Mouse (Mus musculus): ENCODE measurements around the gene Adcy1. TPM values are rescaled to one million over a fixed set of nuclear protein-coding genes. Genes with fewer than 3 reads are reported as not detected.

The Adcy1 gene
- polyA plus RNA-seq, 1 experiment from 2014 or later, result 24.2 TPM

DNA sequence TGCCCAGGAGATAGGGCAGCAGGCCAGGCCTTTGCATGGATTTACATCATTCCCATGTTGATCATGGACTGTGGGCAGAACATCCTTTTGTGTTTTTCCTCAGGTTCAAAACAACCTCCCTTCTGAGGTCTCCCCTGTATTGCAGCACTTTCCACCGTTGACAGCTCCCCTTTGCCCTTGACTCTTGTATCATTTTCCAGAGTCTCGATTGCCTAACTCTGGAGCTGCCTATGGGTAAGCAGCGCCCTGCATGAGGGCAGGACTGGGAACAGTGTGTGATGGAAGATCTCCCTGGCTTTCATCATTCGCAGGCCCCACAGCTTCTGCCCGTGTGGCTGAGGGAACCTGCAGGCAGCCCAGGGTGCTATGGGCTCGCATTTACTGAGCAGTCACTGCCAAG is 129.4 kb downstream of the Adcy1 start:
- Histone ChIP-seq H3K4me1 (ENCODE audit: control insufficient read depth, insufficient read depth, low read length) (no peaks in the 10 kb centered on the region), H3K9me3 (ENCODE audit: control insufficient read depth, low read length) (no peaks in the 10 kb centered on the region), H3K27me3 (ENCODE audit: control insufficient read depth, insufficient read depth, low read length) (no peaks in the 10 kb centered on the region), H3K4me2 (ENCODE audit: low read depth, low read length) (no peak overlapping the region), H3K27ac (ENCODE audit: low read depth, low read length) (no peak overlapping the region), H3K4me3 (ENCODE audit: low read depth, low read length) (no peak overlapping the region), H3K9ac (replicated peaks; ENCODE audit: low read depth, low read length) (no peak overlapping the region), H3K36me3 (ENCODE audit: control insufficient read depth, insufficient read depth, low read length) (no peaks in the 10 kb centered on the region)
- WGBS, result 76% methylated on average over 6 of the region's 6 CpGs
- ATAC-seq (ENCODE audit: low read depth), result no peak

DNA sequence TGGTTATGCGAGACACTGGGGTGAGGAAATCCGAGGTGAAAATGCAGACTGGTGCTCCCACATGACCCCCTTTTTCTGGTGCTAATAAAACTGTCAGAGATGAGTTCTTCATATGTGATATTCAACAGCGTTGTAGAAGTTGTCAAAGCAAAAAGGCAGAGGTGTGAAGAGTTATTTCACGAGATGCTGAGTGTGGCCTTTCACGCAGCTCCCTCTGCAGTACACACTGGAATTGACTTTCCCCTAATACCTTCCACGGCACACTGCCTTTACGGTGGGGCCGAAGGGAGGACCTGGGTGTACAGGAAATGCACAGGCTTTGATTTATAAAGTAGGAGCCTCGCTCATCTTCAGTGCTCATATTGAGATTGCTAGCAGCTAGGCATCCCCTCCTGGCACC is 129.8 kb downstream of the Adcy1 start:
- Histone ChIP-seq H3K36me3 (ENCODE audit: control insufficient read depth, insufficient read depth, low read length) (no peaks in the 10 kb centered on the region), H3K4me3 (ENCODE audit: low read depth, low read length) (no peak overlapping the region), H3K9ac (replicated peaks; ENCODE audit: low read depth, low read length) (no peak overlapping the region), H3K27me3 (ENCODE audit: control insufficient read depth, insufficient read depth, low read length) (no peaks in the 10 kb centered on the region), H3K27ac (ENCODE audit: low read depth, low read length) (no peak overlapping the region), H3K9me3 (ENCODE audit: control insufficient read depth, low read length) (no peaks in the 10 kb centered on the region), H3K4me2 (ENCODE audit: low read depth, low read length) (no peak overlapping the region), H3K4me1 (ENCODE audit: control insufficient read depth, insufficient read depth, low read length) (no peaks in the 10 kb centered on the region)
- WGBS, result 77% methylated on average over 9 of the region's 9 CpGs
- ATAC-seq (ENCODE audit: low read depth), result no peak

DNA sequence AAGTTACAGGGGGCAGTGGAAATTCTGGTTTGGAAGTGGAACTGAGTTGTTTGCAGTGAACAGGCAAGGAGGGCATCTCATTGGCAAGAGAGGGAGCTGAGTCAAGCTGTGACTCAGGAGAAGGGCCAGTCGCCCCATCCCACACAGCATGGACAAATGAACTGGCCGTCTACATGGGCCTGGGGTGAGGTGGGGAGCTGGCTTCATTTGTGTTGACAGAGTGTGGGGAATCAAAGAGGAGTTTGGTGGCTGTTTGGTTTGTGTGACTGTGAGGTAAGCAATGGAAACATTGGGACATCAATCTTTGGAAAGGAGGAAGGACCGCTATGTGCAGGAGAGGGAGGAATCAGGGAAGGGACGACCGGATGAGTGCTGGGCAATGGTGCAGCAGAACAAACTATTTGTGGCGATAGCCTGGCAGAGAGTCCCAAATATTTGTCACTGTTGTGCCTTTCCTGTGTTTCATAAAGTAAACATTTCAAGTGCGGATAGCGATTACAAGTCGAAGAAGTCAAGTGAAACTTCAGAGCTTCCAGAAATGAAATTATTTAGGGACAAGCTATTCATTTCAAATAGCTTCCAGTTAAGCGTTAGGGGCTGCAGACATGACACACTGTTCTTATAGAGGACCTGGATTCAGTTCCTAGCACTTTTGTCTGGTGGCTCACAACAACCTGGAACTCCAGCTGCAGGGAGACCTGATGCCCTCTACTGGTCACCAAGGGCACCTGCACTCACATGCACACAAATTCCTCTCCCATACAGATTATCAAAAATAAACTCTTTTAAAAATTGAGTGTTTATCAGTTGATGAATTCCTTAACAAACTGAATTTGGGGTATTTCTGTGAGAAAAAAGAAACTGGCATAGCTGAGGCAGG is 131.4 kb downstream of the Adcy1 start:
- Histone ChIP-seq H3K27me3 (ENCODE audit: control insufficient read depth, insufficient read depth, low read length) (no peaks in the 10 kb centered on the region), H3K9me3 (ENCODE audit: control insufficient read depth, low read length) (no peaks in the 10 kb centered on the region), H3K36me3 (ENCODE audit: control insufficient read depth, insufficient read depth, low read length) (no peaks in the 10 kb centered on the region), H3K4me3 (ENCODE audit: low read depth, low read length) (no peak overlapping the region), H3K27ac (ENCODE audit: low read depth, low read length) (no peak overlapping the region), H3K9ac (replicated peaks; ENCODE audit: low read depth, low read length) (no peak overlapping the region), H3K4me2 (ENCODE audit: low read depth, low read length) (no peak overlapping the region), H3K4me1 (ENCODE audit: control insufficient read depth, insufficient read depth, low read length) (no peaks in the 10 kb centered on the region)
- WGBS, result 94% methylated on average over 10 of the region's 10 CpGs
- ATAC-seq (ENCODE audit: low read depth), result no peak

DNA sequence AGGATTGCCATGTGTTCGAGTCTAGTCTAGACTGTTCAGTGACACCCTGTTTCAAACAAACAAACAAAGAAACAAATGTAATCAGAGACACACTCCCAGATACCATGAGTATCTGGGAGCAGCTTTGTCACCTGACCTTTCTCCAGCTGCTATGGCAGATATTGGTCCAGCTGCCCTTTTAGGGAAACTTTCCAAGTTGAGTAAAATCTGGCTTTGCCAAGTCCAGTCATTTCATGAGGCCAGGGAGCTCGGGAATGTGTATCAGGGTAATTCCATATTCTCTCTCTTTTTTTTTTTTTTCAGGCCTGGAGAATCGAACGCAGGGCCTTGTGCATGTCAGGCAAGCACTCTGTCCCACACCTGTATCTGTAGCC is 132.0 kb downstream of the Adcy1 start:
- 93% methylated on average over 4 of the region's 4 CpGs for WGBS
- Histone ChIP-seq H3K9ac (replicated peaks; ENCODE audit: low read depth, low read length) (no peak overlapping the region), H3K27me3 (ENCODE audit: control insufficient read depth, insufficient read depth, low read length) (no peaks in the 10 kb centered on the region), H3K4me2 (ENCODE audit: low read depth, low read length) (no peak overlapping the region), H3K4me3 (ENCODE audit: low read depth, low read length) (no peak overlapping the region), H3K36me3 (ENCODE audit: control insufficient read depth, insufficient read depth, low read length) (no peaks in the 10 kb centered on the region), H3K9me3 (ENCODE audit: control insufficient read depth, low read length) (no peaks in the 10 kb centered on the region), H3K4me1 (ENCODE audit: control insufficient read depth, insufficient read depth, low read length) (no peaks in the 10 kb centered on the region), H3K27ac (ENCODE audit: low read depth, low read length) (no peak overlapping the region)
- no peak for ATAC-seq (ENCODE audit: low read depth)

DNA sequence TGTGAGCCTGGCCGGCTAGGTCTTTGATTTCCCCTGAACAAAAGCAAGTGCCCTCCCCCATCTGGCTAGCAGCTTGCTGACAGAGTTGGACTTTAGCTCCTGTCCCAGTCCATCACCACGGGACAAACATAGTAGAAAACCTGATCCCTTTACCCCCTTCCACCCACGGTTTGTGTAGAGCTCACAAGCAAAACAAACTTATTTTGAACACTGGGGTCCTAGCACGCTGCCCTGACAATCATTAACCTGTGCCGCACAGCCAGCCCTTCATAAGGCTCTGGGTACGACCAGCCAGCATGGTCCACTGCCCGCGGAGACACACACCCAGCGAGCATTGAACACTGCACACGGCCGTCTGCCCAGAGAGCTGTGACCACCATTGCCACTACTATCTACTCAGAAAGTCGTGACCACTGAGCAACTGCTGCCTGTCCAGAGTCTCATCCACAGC is 134.2 kb downstream of the Adcy1 start, which contains the start of gene Igfbp1:
Igfbp1 (plus strand) TSS at position 292 of the 451 bp plus-strand sequence.
- Histone ChIP-seq H3K36me3 (ENCODE audit: control insufficient read depth, insufficient read depth, low read length) (no peaks in the 10 kb centered on the region), H3K4me3 (ENCODE audit: low read depth, low read length) (no peak within 1 kb of the TSS), H3K4me1 (ENCODE audit: control insufficient read depth, insufficient read depth, low read length) (no peaks in the 10 kb centered on the region), H3K9ac (replicated peaks; ENCODE audit: low read depth, low read length) (no peak within 1 kb of the TSS), H3K9me3 (ENCODE audit: control insufficient read depth, low read length) (no peaks in the 10 kb centered on the region), H3K4me2 (ENCODE audit: low read depth, low read length) (no peak within 1 kb of the TSS), H3K27me3 (ENCODE audit: control insufficient read depth, insufficient read depth, low read length) (no peaks in the 10 kb centered on the region), H3K27ac (ENCODE audit: low read depth, low read length) (no peak within 1 kb of the TSS)
- ATAC-seq (ENCODE audit: low read depth), result no peak
- WGBS, result 28% methylated on average over 12 of the region's 12 CpGs

DNA sequence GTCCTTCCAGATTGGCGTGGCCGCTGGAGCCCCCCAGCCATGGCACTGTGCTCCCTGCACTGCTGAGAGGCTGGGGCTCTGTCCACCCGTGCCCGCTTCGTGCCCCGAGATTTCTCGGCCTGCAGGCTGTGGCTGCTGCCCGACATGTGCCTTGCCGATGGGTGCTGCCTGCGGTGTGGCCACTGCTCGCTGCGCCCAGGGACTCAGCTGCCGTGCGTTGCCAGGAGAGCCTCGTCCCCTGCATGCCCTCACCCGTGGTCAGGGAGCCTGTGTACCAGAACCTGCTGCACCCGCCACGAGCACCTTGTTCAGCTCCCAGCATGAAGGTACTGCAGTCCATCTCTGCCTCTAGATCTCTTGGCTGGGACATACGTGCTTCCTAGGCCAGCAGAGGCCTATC is 134.7 kb downstream of the Adcy1 start:
- ATAC-seq (ENCODE audit: low read depth), result no peak; the same call in 1 of the 2 replicates
- Histone ChIP-seq H3K36me3 (ENCODE audit: control insufficient read depth, insufficient read depth, low read length) (no peaks in the 10 kb centered on the region), H3K4me2 (ENCODE audit: low read depth, low read length) (no peak overlapping the region), H3K4me1 (ENCODE audit: control insufficient read depth, insufficient read depth, low read length) (no peaks in the 10 kb centered on the region), H3K27me3 (ENCODE audit: control insufficient read depth, insufficient read depth, low read length) (no peaks in the 10 kb centered on the region), H3K4me3 (ENCODE audit: low read depth, low read length) (no peak overlapping the region), H3K27ac (ENCODE audit: low read depth, low read length) (no peak overlapping the region), H3K9me3 (ENCODE audit: control insufficient read depth, low read length) (no peaks in the 10 kb centered on the region), H3K9ac (replicated peaks; ENCODE audit: low read depth, low read length) (no peak overlapping the region)
- WGBS, result 90% methylated on average over 19 of the region's 19 CpGs

DNA sequence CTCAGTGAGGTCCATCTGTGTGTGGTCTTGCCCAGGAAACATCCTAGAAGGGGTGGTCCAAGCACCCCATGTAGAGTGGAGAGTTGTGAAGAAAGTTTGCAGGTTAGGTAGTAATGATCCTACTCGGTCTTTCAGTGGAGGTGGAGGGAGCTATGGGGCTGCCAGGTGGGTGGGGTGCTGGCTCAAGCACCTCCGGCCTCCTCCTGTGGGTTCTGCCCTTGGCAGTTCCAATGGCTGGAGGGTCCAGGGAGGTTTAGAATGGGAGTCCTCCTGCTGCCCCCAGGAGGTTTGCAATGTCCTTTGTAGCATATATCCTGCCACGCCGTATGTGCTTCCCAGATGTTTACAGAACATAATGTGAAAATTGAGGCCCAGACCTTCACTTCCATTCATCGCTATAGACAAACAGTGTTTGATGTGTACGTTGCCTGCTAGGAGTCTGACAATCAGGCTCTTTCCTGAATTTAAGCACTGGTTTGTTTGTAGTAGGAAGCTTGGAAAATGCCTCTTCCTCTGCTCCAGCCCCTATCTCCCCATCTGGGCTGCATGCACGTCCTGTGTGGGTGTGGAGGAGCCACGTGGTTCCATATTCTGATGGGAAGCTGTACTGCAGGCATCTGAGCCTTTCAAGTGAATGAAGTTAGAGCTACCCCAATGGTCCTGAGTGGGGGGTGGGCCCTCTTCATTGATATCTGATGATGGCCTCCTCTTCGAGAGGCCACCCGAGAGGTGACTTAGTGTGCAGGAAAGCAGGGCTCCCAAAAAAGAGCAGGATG is 135.4 kb downstream of the Adcy1 start:
- 79% methylated on average over 10 of the region's 10 CpGs for WGBS
- H3K4me1 ChIP-seq (ENCODE audit: control insufficient read depth, insufficient read depth, low read length), result no peaks in the 10 kb centered on the region
- H3K4me3 ChIP-seq (ENCODE audit: low read depth, low read length), result no peak overlapping the region
- no peaks in the 10 kb centered on the region for H3K27me3 ChIP-seq (ENCODE audit: control insufficient read depth, insufficient read depth, low read length)
- no peaks in the 10 kb centered on the region for H3K36me3 ChIP-seq (ENCODE audit: control insufficient read depth, insufficient read depth, low read length)
- no peak overlapping the region for H3K9ac ChIP-seq (replicated peaks; ENCODE audit: low read depth, low read length)
- H3K4me2 ChIP-seq (ENCODE audit: low read depth, low read length), result no peak overlapping the region
- ATAC-seq (ENCODE audit: low read depth), result peak; percentile 13; the same call in 1 of the 2 replicates
- no peaks in the 10 kb centered on the region for H3K9me3 ChIP-seq (ENCODE audit: control insufficient read depth, low read length)
- H3K27ac ChIP-seq (ENCODE audit: low read depth, low read length), result no peak overlapping the region

DNA sequence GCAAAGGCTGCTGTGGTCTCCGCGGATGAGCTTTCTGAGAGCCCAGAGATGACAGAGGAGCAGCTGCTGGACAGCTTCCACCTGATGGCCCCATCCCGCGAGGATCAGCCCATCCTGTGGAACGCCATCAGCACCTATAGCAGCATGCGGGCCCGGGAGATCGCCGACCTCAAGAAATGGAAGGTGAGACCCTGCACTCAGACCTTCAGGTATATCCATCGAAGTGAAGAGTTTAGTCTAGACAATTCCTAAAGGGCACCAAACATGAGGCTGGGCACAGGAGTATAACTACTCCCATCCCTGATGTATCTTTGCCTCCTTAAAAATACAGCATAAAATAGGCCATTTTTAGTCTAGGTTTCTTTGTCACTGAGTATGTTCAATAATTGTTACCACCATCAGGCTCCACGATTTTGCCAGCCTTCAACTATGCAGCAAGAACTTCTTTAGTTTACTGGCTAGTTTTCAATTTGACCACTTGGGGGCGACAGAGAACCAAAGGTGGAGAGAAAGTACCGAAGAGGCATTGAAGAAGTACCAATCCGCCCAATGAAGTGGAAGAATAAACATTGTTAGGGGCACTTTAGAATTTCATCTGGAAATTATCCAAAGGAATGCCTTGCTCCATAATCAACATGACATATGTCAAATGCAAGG is 136.6 kb downstream of the Adcy1 start:
- peak; percentile 26; the same call in 1 of the 2 replicates for ATAC-seq (ENCODE audit: low read depth)

More for the DNA sequence above, 136.6 kb downstream of the Adcy1 start:
- WGBS, result 59% methylated on average over 14 of the region's 14 CpGs
- H3K36me3 ChIP-seq (ENCODE audit: control insufficient read depth, insufficient read depth, low read length), result no peaks in the 10 kb centered on the region
- no peaks in the 10 kb centered on the region for H3K9me3 ChIP-seq (ENCODE audit: control insufficient read depth, low read length)
- no peak overlapping the region for H3K27ac ChIP-seq (ENCODE audit: low read depth, low read length)
- H3K4me3 ChIP-seq (ENCODE audit: low read depth, low read length), result no peak overlapping the region
- H3K27me3 ChIP-seq (ENCODE audit: control insufficient read depth, insufficient read depth, low read length), result no peaks in the 10 kb centered on the region
- no peaks in the 10 kb centered on the region for H3K4me1 ChIP-seq (ENCODE audit: control insufficient read depth, insufficient read depth, low read length)
- H3K9ac ChIP-seq (replicated peaks; ENCODE audit: low read depth, low read length), result no peak overlapping the region
- no peak overlapping the region for H3K4me2 ChIP-seq (ENCODE audit: low read depth, low read length)

All from neural tube, embryonic 14.5 days (tissue).